Mouse (Mus musculus) embryo, embryonic 11 days (tissue): ENCODE measurements at regions not wholly inside any gene's neighbourhood (a gene's known extent, or its start where the extent isn't known, plus 50 kb on each side); places are given as distances from the start of the nearest gene placed in this dataset.

Experiments used
- DNase-seq: peaks from one replicate; pipeline ENCODE4 v3.0.0-alpha.2; 2015

- DNase-seq, result no peak
These were observed 183.4 kb upstream of the Cntn6 start for GRCm38 (mm10) chr6:104309166-104309565.

- peak; percentile 21 for DNase-seq
These were observed 179.6 kb upstream of the Cntn6 start for GRCm38 (mm10) chr6:104312993-104313392.

- no peak for DNase-seq
These were observed 174.1 kb upstream of the Cntn6 start for GRCm38 (mm10) chr6:104318451-104318850.

- DNase-seq, result no peak
These were observed 170.4 kb upstream of the Cntn6 start for GRCm38 (mm10) chr6:104322182-104322581.

GRCm38 (mm10) chr6:104339134-104339848 is 153.3 kb upstream of the Cntn6 start:
- DNase-seq, result no peak

GRCm38 (mm10) chr6:104343986-104344385 is 148.6 kb upstream of the Cntn6 start:
- DNase-seq, result no peak
